ENCODE assay signal across 8 mouse cellular contexts in genomic region chr17:10326596-10327045, GRCm38 (mm10). TPM values are rescaled to one million over a fixed set of nuclear protein-coding genes. Genes with fewer than 3 reads are reported as not detected.
DNase-seq lines count a peak whose midpoint lies in the region; ATAC-seq and TF ChIP-seq lines count a peak whose summit lies in the region.

No protein-coding gene starts in this region.

- H3K4me3 ChIP-seq in liver, adult 2 months (ENCODE audit: insufficient read depth, low read depth, low read length): no peak overlapping the region
- H3K4me3 ChIP-seq in liver, embryonic 11.5 days (ENCODE audit: low read depth, low read length): no peak overlapping the region
- H3K4me3 ChIP-seq in hindbrain, postnatal 0 days (ENCODE audit: low read length): no peak overlapping the region

- no peak overlapping the region for H3K9ac ChIP-seq in liver, adult 2 months (ENCODE audit: low read depth, low read length)
- no peak overlapping the region for H3K9ac ChIP-seq in liver, embryonic 11.5 days (ENCODE audit: low read depth, low read length)
- no peak overlapping the region for H3K9ac ChIP-seq in hindbrain, postnatal 0 days (replicated peaks; ENCODE audit: low read length)

- 0 out of 2 replicates have a peak, but pooled peaks cover 2% of the 10 kb centered on the region for H3K79me2 ChIP-seq in liver, adult 2 months (ENCODE audit: control insufficient read depth, insufficient read depth, low read length)

- 12% methylated on average over 3 of the region's 3 CpGs for WGBS in liver, adult 2 months
- WGBS in liver, embryonic 11.5 days: 52% methylated on average over 3 of the region's 3 CpGs
- 49% methylated on average over 3 of the region's 3 CpGs for WGBS in hindbrain, postnatal 0 days

- H3K36me3 ChIP-seq in liver, adult 2 months (ENCODE audit: control insufficient read depth, insufficient read depth, low read length): no peaks in the 10 kb centered on the region
- no peaks in the 10 kb centered on the region for H3K36me3 ChIP-seq in liver, embryonic 11.5 days (ENCODE audit: control insufficient read depth, insufficient read depth, low read length)
- H3K36me3 ChIP-seq in hindbrain, postnatal 0 days (ENCODE audit: insufficient read depth, low read length): no peaks in the 10 kb centered on the region

- no peak overlapping the region for H3K4me2 ChIP-seq in liver, embryonic 11.5 days
- H3K4me2 ChIP-seq in hindbrain, postnatal 0 days (ENCODE audit: low read depth, low read length): no peak overlapping the region

- DNase-seq in liver, adult 2 months (ENCODE audit: extremely low read depth, low read depth, low spot score): peak; percentile 98
- no peak for DNase-seq in liver, embryonic 11.5 days (ENCODE audit: low spot score)
- DNase-seq in adrenal gland, adult 8-10 months: peak; percentile 88
- DNase-seq in gastrocnemius, postnatal 10 days: peak; percentile 63
- DNase-seq in hindbrain, postnatal 0 days (ENCODE audit: low spot score): peak; percentile 70
- no peak for DNase-seq in embryo, embryonic 10.5 days (ENCODE audit: low spot score)
- DNase-seq in cerebellum, adult 8-10 months: no peak

- no peaks in the 10 kb centered on the region for H3K9me3 ChIP-seq in liver, embryonic 11.5 days (ENCODE audit: control insufficient read depth, low read length)
- H3K9me3 ChIP-seq in hindbrain, postnatal 0 days (ENCODE audit: low read length): no peaks in the 10 kb centered on the region

- TF ChIP-seq CTCF in liver, adult 2 months (IDR thresholded peaks at IDR 0.05; ENCODE audit: low read depth, low read length): peak; percentile 66
- peak; percentile 44 for TF ChIP-seq CTCF in hindbrain, postnatal 0 days (IDR thresholded peaks at IDR 0.05; ENCODE audit: low read depth)

- H3K27ac ChIP-seq in liver, adult 2 months (replicated peaks; ENCODE audit: insufficient read depth, low read depth, low read length): no peak overlapping the region
- no peak overlapping the region for H3K27ac ChIP-seq in liver, embryonic 11.5 days (ENCODE audit: low read depth, low read length)
- peak overlapping the region; percentile 11; the same call in 1 of the 2 replicates for H3K27ac ChIP-seq in hindbrain, postnatal 0 days

- no peak for TF ChIP-seq POLR2A in liver, adult 2 months (IDR thresholded peaks at IDR 0.05; ENCODE audit: extremely low read depth, insufficient read depth, low read length)

- ATAC-seq in liver, embryonic 11.5 days (replicated peaks; ENCODE audit: low FRiP score): no peak
- peak; percentile 93 for ATAC-seq in hindbrain, postnatal 0 days
- ATAC-seq in megakaryocyte progenitor cell, adult 5-6 weeks (replicated peaks; ENCODE audit: poor library complexity): peak; percentile 92

- H3K4me1 ChIP-seq in liver, adult 2 months (ENCODE audit: control insufficient read depth, insufficient read depth, low read length): peaks cover 6% of the 10 kb centered on the region; the same call in 1 of the 2 replicates
- peaks cover 3% of the 10 kb centered on the region for H3K4me1 ChIP-seq in liver, embryonic 11.5 days (replicated peaks; ENCODE audit: control insufficient read depth, insufficient read depth, low read length)
- peaks cover 7% of the 10 kb centered on the region for H3K4me1 ChIP-seq in hindbrain, postnatal 0 days (ENCODE audit: insufficient read depth, low read length)

- H3K27me3 ChIP-seq in liver, adult 2 months (ENCODE audit: control insufficient read depth, insufficient read depth, low read length): no peaks in the 10 kb centered on the region
- H3K27me3 ChIP-seq in liver, embryonic 11.5 days (replicated peaks; ENCODE audit: control insufficient read depth, insufficient read depth, low read length): no peaks in the 10 kb centered on the region
- H3K27me3 ChIP-seq in hindbrain, postnatal 0 days (ENCODE audit: insufficient read depth, low read length): no peaks in the 10 kb centered on the region

RNA-seq across cellular contexts. Expression of gene Qk, which starts 7.0 kb away (rescaled TPM):
- 30.4 and 33.1 TPM in 2 replicates for total RNA-seq in liver, adult 2 months (2014; rRNA removed)
- 52.4 and 58.7 TPM in 2 replicates for polyA plus RNA-seq in liver, adult 2 months (2012; rRNA removed)
- polyA plus RNA-seq in liver, embryonic 11.5 days (2014; fragmentation: Nextera tagmentation; extraction: Ambion mirVana): 18.2 and 20.3 TPM in 2 replicates
- 100 to 1,000 TPM; 121 to 231 (median 200) TPM for total RNA-seq in adrenal gland, adult 8-10 months (2022)
- 100 to 1,000 TPM; 268 to 288 TPM for total RNA-seq in gastrocnemius, postnatal 10 days (2021)
- total RNA-seq in hindbrain, postnatal 0 days (2014; rRNA removed): 466 and 482 TPM in 2 replicates
- 66.7 and 77.3 TPM in 2 replicates for polyA plus RNA-seq in hindbrain, postnatal 0 days (2015; fragmentation: Nextera tagmentation; extraction: Ambion mirVana)
- total RNA-seq in megakaryocyte progenitor cell, adult 5-6 weeks (2015): 157 and 168 TPM in 2 replicates
- 53.9 and 58.1 TPM in 2 replicates for total RNA-seq in megakaryocyte progenitor cell, adult 5-6 weeks (2017)

Comparison
In these comparisons a context has a peak if more than half of its experiments do, and no peak if none do; other contexts are left out.
1. DNase-seq: peak in liver, adult 2 months (single experiment), adrenal gland, adult 8-10 months (single experiment), gastrocnemius, postnatal 10 days (single experiment) and hindbrain, postnatal 0 days (single experiment); none in liver, embryonic 11.5 days (single experiment), embryo, embryonic 10.5 days (single experiment) and cerebellum, adult 8-10 months (single experiment).